Mouse (Mus musculus): ENCODE results near the gene Apol7a.
"Not testable (repeated sequence)": the region's sequence is repeated elsewhere in the genome, so short reads cannot be mapped to it uniquely, and the experiment has no call there.

- TF ChIP-seq CTCF (IDR thresholded peaks at IDR 0.05; ENCODE audit: low read depth, low read length); POLR2A (IDR thresholded peaks at IDR 0.05; ENCODE audit: borderline replicate concordance, low read depth, low read length): not testable (repeated sequence)
Observed at GRCm38 (mm10) chr15:77411035-77411434, 12.1 kb upstream of the Apol7a start, which contains the start of gene Apol9a.

Data from bone marrow macrophage, adult 2 months (primary cell).